Mouse (Mus musculus): ENCODE results near the gene Cdkl4. TPM values are rescaled to one million over a fixed set of nuclear protein-coding genes. Genes with fewer than 3 reads are reported as not detected.

Cdkl4 gene
- total and polyA plus RNA-seq, 2 experiments from 2014 or later: 5.4 to 6.9 TPM

- no peak for TF ChIP-seq CTCF (IDR thresholded peaks at IDR 0.05)
- WGBS: 1% methylated on average over 65 of the region's 71 CpGs
- peak; percentile 60 for DNase-seq (ENCODE audit: low spot score)
Measured at GRCm38 (mm10) chr17:80479295-80480030, 98.2 kb downstream of the Cdkl4 start.

GRCm38 (mm10) chr17:80477679-80478078 is 99.9 kb downstream of the Cdkl4 start:
- H3K4me1 ChIP-seq (ENCODE audit: insufficient read depth, low read length): peaks cover 11% of the 10 kb centered on the region
- no peaks in the 10 kb centered on the region for H3K9me3 ChIP-seq (ENCODE audit: low read length)
- no peaks in the 10 kb centered on the region for H3K36me3 ChIP-seq (ENCODE audit: insufficient read depth, low read length)
- H3K27me3 ChIP-seq (ENCODE audit: insufficient read depth, low read length): no peaks in the 10 kb centered on the region
- WGBS: 90% methylated on average over 2 of the region's 2 CpGs
- DNase-seq (ENCODE audit: low spot score): no peak
- no peak overlapping the region for H3K9ac ChIP-seq (replicated peaks; ENCODE audit: low read length, poor library complexity, severe bottlenecking)
- no peak overlapping the region for H3K4me2 ChIP-seq (ENCODE audit: low read depth, low read length, poor library complexity, severe bottlenecking)
- TF ChIP-seq CTCF (IDR thresholded peaks at IDR 0.05): no peak
- no peak for ATAC-seq (ENCODE audit: low FRiP score)
- no peak overlapping the region for H3K27ac ChIP-seq (ENCODE audit: low read depth, low read length)
- no peak overlapping the region for H3K4me3 ChIP-seq (ENCODE audit: low read depth, low read length)

More at GRCm38 (mm10) chr17:80479295-80480030, 98.2 kb downstream of the Cdkl4 start:
- peak overlapping the region; percentile 90 for H3K27ac ChIP-seq (ENCODE audit: low read depth, low read length)
- H3K4me2 ChIP-seq (ENCODE audit: low read depth, low read length, poor library complexity, severe bottlenecking): peak overlapping the region; percentile 62
- H3K9me3 ChIP-seq (ENCODE audit: low read length): no peaks in the 10 kb centered on the region
- peaks cover 11% of the 10 kb centered on the region for H3K4me1 ChIP-seq (ENCODE audit: insufficient read depth, low read length)
- H3K9ac ChIP-seq (replicated peaks; ENCODE audit: low read length, poor library complexity, severe bottlenecking): peak overlapping the region; percentile 94
- no peaks in the 10 kb centered on the region for H3K36me3 ChIP-seq (ENCODE audit: insufficient read depth, low read length)
- no peaks in the 10 kb centered on the region for H3K27me3 ChIP-seq (ENCODE audit: insufficient read depth, low read length)
- peak; percentile 38 for ATAC-seq (ENCODE audit: low FRiP score)
- H3K4me3 ChIP-seq (ENCODE audit: low read depth, low read length): peak overlapping the region; percentile 95

GRCm38 (mm10) chr17:80476496-80476895 is 101.1 kb downstream of the Cdkl4 start:
- H3K4me1 ChIP-seq (ENCODE audit: insufficient read depth, low read length): peaks cover 8% of the 10 kb centered on the region
- no peak overlapping the region for H3K4me3 ChIP-seq (ENCODE audit: low read depth, low read length)
- no peak overlapping the region for H3K4me2 ChIP-seq (ENCODE audit: low read depth, low read length, poor library complexity, severe bottlenecking)
- 91% methylated on average over 4 of the region's 4 CpGs for WGBS
- H3K27ac ChIP-seq (ENCODE audit: low read depth, low read length): no peak overlapping the region
- no peaks in the 10 kb centered on the region for H3K36me3 ChIP-seq (ENCODE audit: insufficient read depth, low read length)
- ATAC-seq (ENCODE audit: low FRiP score) (no peak), DNase-seq (ENCODE audit: low spot score) (no peak)
- no peak overlapping the region for H3K9ac ChIP-seq (replicated peaks; ENCODE audit: low read length, poor library complexity, severe bottlenecking)
- no peaks in the 10 kb centered on the region for H3K9me3 ChIP-seq (ENCODE audit: low read length)
- H3K27me3 ChIP-seq (ENCODE audit: insufficient read depth, low read length): no peaks in the 10 kb centered on the region
- TF ChIP-seq CTCF (IDR thresholded peaks at IDR 0.05): no peak

Other genes starting within 250 kb of the Cdkl4 start
- gene Gm10190, start 204.3 kb downstream of the Cdkl4 start, total RNA-seq (2014; rRNA removed): not detected in 2 replicates
- gene Gm10190, start 204.3 kb downstream of the Cdkl4 start, polyA plus RNA-seq (2015; fragmentation: Nextera tagmentation; extraction: Ambion mirVana): 1.8 and 5.0 TPM in 2 replicates
- gene Sos1, start 97.4 kb downstream of the Cdkl4 start, total RNA-seq (2014; rRNA removed): 29.0 and 34.3 TPM in 2 replicates
- gene Sos1, start 97.4 kb downstream of the Cdkl4 start, polyA plus RNA-seq (2015; fragmentation: Nextera tagmentation; extraction: Ambion mirVana): 6.2 and 7.2 TPM in 2 replicates
- 60.9 and 64.5 TPM in 2 replicates for gene Map4k3, start 150.7 kb upstream of the Cdkl4 start, total RNA-seq (2014; rRNA removed)
- 16.9 and 17.3 TPM in 2 replicates for gene Map4k3, start 150.7 kb upstream of the Cdkl4 start, polyA plus RNA-seq (2015; fragmentation: Nextera tagmentation; extraction: Ambion mirVana)

Measured in midbrain, postnatal 0 days (tissue).